Mouse (Mus musculus): ENCODE results near the gene Ppp6r2. TPM values are rescaled to one million over a fixed set of nuclear protein-coding genes. Genes with fewer than 3 reads are reported as not detected.
A peak's percentile ranks its signal among the peaks of the same experiment; 100 is the strongest.

Ppp6r2 gene
- total and polyA plus RNA-seq, 2 experiments from 2014 or later: 71.2 to 290 TPM

DNA sequence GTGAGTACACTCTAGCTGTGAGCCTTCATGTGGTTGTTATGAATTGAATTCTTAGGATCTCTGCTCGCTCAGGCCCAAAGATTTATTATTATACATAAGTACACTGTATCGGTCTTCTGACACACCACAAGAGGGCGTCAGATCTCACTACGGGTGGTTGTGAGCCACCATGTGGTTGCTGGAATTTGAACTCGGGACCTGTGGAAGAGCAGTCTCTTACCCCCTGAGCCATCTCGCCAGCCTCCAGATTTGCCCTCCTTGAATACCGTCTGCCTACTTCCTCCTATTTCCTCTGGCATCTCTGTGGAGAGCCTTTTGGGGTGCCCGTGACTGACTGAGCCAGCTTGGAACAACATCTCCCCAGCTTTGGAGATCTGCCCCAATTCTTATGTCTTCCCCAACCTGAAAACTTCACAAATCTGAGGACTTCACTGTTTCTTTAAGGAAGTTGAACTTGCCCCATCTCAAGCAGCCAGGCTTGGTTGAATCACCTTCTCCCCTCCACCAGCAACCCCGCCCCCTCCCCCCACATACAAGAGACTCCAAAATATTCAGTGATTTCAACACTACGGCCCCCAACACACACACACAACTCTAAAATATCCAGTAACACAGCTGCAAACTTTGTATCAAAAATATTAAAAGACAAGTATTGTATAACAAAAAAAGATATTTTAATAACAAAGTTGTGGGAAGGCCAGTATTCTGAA lies 29.6 kb upstream of the Ppp6r2 start:
- peak overlapping the region; percentile 96 for H3K4me2 ChIP-seq (ENCODE audit: low read depth, low read length)
- H3K4me3 ChIP-seq (ENCODE audit: low read length): peak overlapping the region; percentile 78
- peak overlapping the region; percentile 94; the same call in 1 of the 2 replicates for H3K9ac ChIP-seq (replicated peaks; ENCODE audit: low read length)
- TF ChIP-seq CTCF (IDR thresholded peaks at IDR 0.05; ENCODE audit: low read depth): peak; percentile 50
- 0 out of 2 replicates have a peak, but pooled peaks cover 7% of the 10 kb centered on the region for H3K36me3 ChIP-seq (ENCODE audit: insufficient read depth, low read length)
- DNase-seq (ENCODE audit: low spot score): no peak
- 72% methylated on average over 10 of the region's 10 CpGs for WGBS
- no peaks in the 10 kb centered on the region for H3K9me3 ChIP-seq (ENCODE audit: low read length)
- H3K27me3 ChIP-seq (ENCODE audit: insufficient read depth, low read length): no peaks in the 10 kb centered on the region
- H3K4me1 ChIP-seq (ENCODE audit: insufficient read depth, low read length): peaks cover 33% of the 10 kb centered on the region
- ATAC-seq: no peak
- H3K27ac ChIP-seq: peak overlapping the region; percentile 94

DNA sequence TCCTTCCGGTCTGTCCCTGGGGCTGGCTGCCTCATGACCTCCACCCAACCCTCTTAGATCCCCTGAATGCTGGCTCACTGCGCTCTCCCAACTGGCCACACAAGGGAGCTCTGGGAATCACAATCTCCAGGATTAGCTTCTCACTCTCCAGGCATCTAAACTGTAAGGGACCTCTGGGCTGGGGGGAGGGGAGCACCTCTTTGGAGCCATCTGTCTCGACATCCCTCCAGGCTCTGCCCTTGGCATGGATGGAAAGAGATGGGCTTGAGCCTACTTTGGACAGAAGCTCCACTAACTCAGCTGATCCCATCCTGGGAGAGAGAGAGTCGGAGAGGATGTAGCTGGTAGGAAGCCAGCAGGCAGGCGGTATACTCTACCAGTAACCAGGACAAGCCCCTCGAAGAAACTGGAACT lies 29.0 kb upstream of the Ppp6r2 start:
- Histone ChIP-seq H3K4me2 (ENCODE audit: low read depth, low read length) (peak overlapping the region; percentile 96; the same call in 1 of the 2 replicates), H3K4me3 (ENCODE audit: low read length) (no peak overlapping the region), H3K4me1 (ENCODE audit: insufficient read depth, low read length) (peaks cover 27% of the 10 kb centered on the region), H3K9ac (replicated peaks; ENCODE audit: low read length) (no peak overlapping the region), H3K27me3 (ENCODE audit: insufficient read depth, low read length) (no peaks in the 10 kb centered on the region), H3K9me3 (ENCODE audit: low read length) (no peaks in the 10 kb centered on the region), H3K27ac (peak overlapping the region; percentile 94), H3K36me3 (ENCODE audit: insufficient read depth, low read length) (0 out of 2 replicates have a peak, but pooled peaks cover 9% of the 10 kb centered on the region)
- no peak for ATAC-seq
- TF ChIP-seq CTCF (IDR thresholded peaks at IDR 0.05; ENCODE audit: low read depth): peak; percentile 31; the same call in 1 of the 2 replicates
- 22% methylated on average over 6 of the region's 6 CpGs for WGBS
- DNase-seq (ENCODE audit: low spot score): peak; percentile 58

DNA sequence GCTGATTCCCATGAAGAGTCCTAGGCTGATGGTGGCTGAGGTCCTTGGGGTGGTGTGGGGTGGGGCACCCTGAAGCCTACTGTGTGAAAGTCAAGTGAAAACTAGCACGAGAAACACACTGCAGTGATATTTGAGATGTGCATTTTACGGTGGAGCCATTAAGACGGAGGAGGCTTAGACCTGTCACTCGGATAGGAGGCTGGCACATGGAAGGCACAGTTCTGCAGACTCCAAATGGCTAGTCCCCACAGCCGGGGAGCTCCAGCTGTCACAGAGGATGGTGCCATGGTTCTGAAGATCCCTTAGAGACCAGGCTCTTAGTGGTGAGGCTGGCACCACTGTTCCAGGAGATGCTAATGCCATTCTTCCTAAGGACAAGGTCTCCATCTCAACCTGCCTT lies 28.5 kb upstream of the Ppp6r2 start:
- ATAC-seq (no peak), DNase-seq (ENCODE audit: low spot score) (no peak)
- peaks cover 22% of the 10 kb centered on the region for H3K4me1 ChIP-seq (ENCODE audit: insufficient read depth, low read length)
- no peak overlapping the region for H3K4me3 ChIP-seq (ENCODE audit: low read length)
- H3K27ac ChIP-seq: peak overlapping the region; percentile 94
- WGBS: 62% methylated on average over 5 of the region's 5 CpGs
- H3K4me2 ChIP-seq (ENCODE audit: low read depth, low read length): 0 out of 2 replicates have a peak overlapping the region, but pooled peaks have one; percentile 6
- no peaks in the 10 kb centered on the region for H3K9me3 ChIP-seq (ENCODE audit: low read length)
- TF ChIP-seq CTCF (IDR thresholded peaks at IDR 0.05; ENCODE audit: low read depth): no peak
- no peaks in the 10 kb centered on the region for H3K27me3 ChIP-seq (ENCODE audit: insufficient read depth, low read length)
- no peak overlapping the region for H3K9ac ChIP-seq (replicated peaks; ENCODE audit: low read length)
- 0 out of 2 replicates have a peak, but pooled peaks cover 9% of the 10 kb centered on the region for H3K36me3 ChIP-seq (ENCODE audit: insufficient read depth, low read length)

DNA sequence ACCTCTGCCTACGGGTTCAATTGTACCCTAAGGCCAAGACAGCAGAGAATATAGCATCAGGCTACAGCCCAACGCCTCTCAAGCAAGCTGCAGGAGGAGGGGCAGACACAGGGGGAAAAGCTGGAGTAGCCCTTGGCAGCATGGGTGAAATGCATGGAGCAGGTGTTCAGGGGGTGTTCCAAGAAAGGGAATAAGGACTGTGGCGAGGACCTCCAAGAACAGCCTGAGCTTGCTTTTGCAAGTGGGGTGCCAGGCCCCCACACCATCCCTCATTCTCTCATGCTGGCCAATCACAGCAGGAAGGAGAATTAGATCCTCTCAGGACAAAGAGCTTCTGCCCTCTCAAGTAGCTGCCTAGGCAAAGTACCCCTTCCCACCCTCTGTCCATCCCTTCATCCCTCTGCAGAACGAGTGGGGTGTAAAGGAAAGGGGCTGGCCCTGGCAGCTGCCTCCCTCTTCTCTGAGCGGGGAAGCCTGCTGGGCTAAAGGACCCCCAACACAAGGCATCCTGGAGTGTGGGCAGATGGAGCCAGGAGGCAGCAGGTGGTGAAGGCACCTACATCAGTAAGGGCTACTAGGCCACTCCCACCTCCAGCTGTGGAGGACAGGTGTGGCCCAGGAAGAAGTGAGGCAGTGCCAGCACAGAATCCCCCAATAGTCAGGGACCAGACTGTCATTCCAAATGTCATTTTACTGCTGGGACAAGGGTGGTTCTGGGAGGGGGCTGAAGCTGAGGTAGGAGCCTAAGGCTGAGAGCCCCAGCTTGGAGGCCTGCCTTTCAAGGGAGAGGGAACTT lies 27.0 kb upstream of the Ppp6r2 start:
- DNase-seq (ENCODE audit: low spot score): peak; percentile 54
- H3K4me2 ChIP-seq (ENCODE audit: low read depth, low read length): no peak overlapping the region
- peaks cover 8% of the 10 kb centered on the region for H3K4me1 ChIP-seq (ENCODE audit: insufficient read depth, low read length)
- 29% methylated on average over 5 of the region's 5 CpGs for WGBS
- no peak overlapping the region for H3K4me3 ChIP-seq (ENCODE audit: low read length)
- H3K27me3 ChIP-seq (ENCODE audit: insufficient read depth, low read length): no peaks in the 10 kb centered on the region
- 0 out of 2 replicates have a peak, but pooled peaks have one; percentile 6 for ATAC-seq
- TF ChIP-seq CTCF (IDR thresholded peaks at IDR 0.05; ENCODE audit: low read depth): no peak
- no peaks in the 10 kb centered on the region for H3K9me3 ChIP-seq (ENCODE audit: low read length)
- H3K36me3 ChIP-seq (ENCODE audit: insufficient read depth, low read length): 0 out of 2 replicates have a peak, but pooled peaks cover 9% of the 10 kb centered on the region
- H3K27ac ChIP-seq: peak overlapping the region; percentile 54; the same call in 1 of the 2 replicates
- H3K9ac ChIP-seq (replicated peaks; ENCODE audit: low read length): no peak overlapping the region

DNA sequence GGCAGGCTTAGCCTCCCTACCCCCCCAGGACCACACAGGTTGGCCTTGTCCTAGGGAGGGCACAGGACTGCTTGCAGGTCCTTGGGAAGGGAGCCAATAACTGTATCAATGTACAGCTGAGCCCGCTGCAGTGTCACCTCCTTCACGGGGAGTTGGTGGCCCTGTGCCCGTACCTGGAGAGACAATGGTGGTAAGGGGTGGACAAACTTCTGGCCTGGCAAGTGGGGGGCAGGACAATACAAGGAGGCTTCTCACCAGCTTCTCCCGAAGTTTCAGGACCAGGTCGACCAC lies 26.5 kb upstream of the Ppp6r2 start:
- 62% methylated on average over 5 of the region's 5 CpGs for WGBS
- 0 out of 2 replicates have a peak, but pooled peaks cover 9% of the 10 kb centered on the region for H3K36me3 ChIP-seq (ENCODE audit: insufficient read depth, low read length)

DNA sequence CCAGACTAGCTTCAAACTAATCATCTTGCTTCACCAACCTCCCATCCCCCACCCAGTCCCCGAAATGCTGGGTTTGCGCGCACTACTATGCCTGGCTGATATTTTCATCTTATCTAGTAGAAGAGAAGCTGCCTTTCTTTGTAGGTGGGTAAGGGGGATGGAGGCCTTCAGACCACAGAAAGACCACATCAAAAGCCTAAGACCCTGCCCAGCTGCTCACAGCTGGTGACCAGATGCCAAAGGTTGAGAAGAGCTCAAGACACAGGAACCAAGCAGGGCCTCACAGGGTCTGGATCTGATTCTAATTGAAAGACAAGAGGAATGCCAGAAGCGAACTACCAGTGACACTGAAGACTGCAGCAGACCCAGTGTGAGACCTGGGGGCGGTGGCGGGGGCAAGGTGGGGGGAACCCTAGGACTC lies 16.1 kb upstream of the Ppp6r2 start:
- Histone ChIP-seq H3K36me3 (ENCODE audit: insufficient read depth, low read length) (no peaks in the 10 kb centered on the region), H3K4me2 (ENCODE audit: low read depth, low read length) (peak overlapping the region; percentile 82), H3K9ac (replicated peaks; ENCODE audit: low read length) (peak overlapping the region; percentile 96), H3K4me1 (ENCODE audit: insufficient read depth, low read length) (peaks cover 13% of the 10 kb centered on the region), H3K27ac (peak overlapping the region; percentile 97), H3K4me3 (ENCODE audit: low read length) (peak overlapping the region; percentile 75), H3K9me3 (ENCODE audit: low read length) (no peaks in the 10 kb centered on the region), H3K27me3 (ENCODE audit: insufficient read depth, low read length) (no peaks in the 10 kb centered on the region)
- no peak for TF ChIP-seq CTCF (IDR thresholded peaks at IDR 0.05; ENCODE audit: low read depth)
- WGBS: 17% methylated on average over 6 of the region's 6 CpGs
- ATAC-seq (no peak), DNase-seq (ENCODE audit: low spot score) (peak; percentile 49)

More for the DNA sequence above, 26.5 kb upstream of the Ppp6r2 start:
- Histone ChIP-seq H3K4me2 (ENCODE audit: low read depth, low read length) (no peak overlapping the region), H3K9ac (replicated peaks; ENCODE audit: low read length) (no peak overlapping the region), H3K4me1 (ENCODE audit: insufficient read depth, low read length) (peaks cover 8% of the 10 kb centered on the region), H3K27me3 (ENCODE audit: insufficient read depth, low read length) (no peaks in the 10 kb centered on the region), H3K4me3 (ENCODE audit: low read length) (no peak overlapping the region), H3K27ac (peak overlapping the region; percentile 32), H3K9me3 (ENCODE audit: low read length) (no peaks in the 10 kb centered on the region)
- ATAC-seq (0 out of 2 replicates have a peak, but pooled peaks have one; percentile 0), DNase-seq (ENCODE audit: low spot score) (no peak)
- no peak for TF ChIP-seq CTCF (IDR thresholded peaks at IDR 0.05; ENCODE audit: low read depth)

All from hindbrain, postnatal 0 days (tissue).